Mouse (Mus musculus): ENCODE data around the gene Mrps33. TPM values are rescaled to one million over a fixed set of nuclear protein-coding genes. Genes with fewer than 3 reads are reported as not detected.

The Mrps33 gene
- polyA plus RNA-seq, 1 experiment from 2014 or later, result 68.3 TPM

- 100% methylated on average over 5 of the region's 5 CpGs for WGBS (ENCODE audit: missing documents)
- H3K4me3 ChIP-seq (ENCODE audit: inconsistent target), result no peak overlapping the region
- H3K79me2 ChIP-seq (ENCODE audit: inconsistent target), result no peaks in the 10 kb centered on the region
- H3K27ac ChIP-seq, result no peak overlapping the region
- H3K36me3 ChIP-seq (ENCODE audit: inconsistent target), result no peaks in the 10 kb centered on the region
Measured at GRCm38 (mm10) chr6:39791806-39792205, 19.0 kb downstream of the Mrps33 start.

- no peak overlapping the region for H3K27ac ChIP-seq
- no peaks in the 10 kb centered on the region for H3K79me2 ChIP-seq (ENCODE audit: inconsistent target)
- H3K4me3 ChIP-seq (ENCODE audit: inconsistent target), result no peak overlapping the region
- H3K36me3 ChIP-seq (ENCODE audit: inconsistent target), result no peaks in the 10 kb centered on the region
Measured at GRCm38 (mm10) chr6:39788408-39788807, 22.4 kb downstream of the Mrps33 start.

- H3K36me3 ChIP-seq (ENCODE audit: inconsistent target), result no peaks in the 10 kb centered on the region
- H3K4me3 ChIP-seq (ENCODE audit: inconsistent target), result no peak overlapping the region
- no peak overlapping the region for H3K27ac ChIP-seq
- no peaks in the 10 kb centered on the region for H3K79me2 ChIP-seq (ENCODE audit: inconsistent target)
- 70% methylated on average over 9 of the region's 9 CpGs for WGBS (ENCODE audit: missing documents)
Measured at GRCm38 (mm10) chr6:39787783-39788182, 23.0 kb downstream of the Mrps33 start.

GRCm38 (mm10) chr6:39785944-39786343 lies 24.8 kb downstream of the Mrps33 start:
- H3K27ac ChIP-seq, result no peak overlapping the region
- WGBS (ENCODE audit: missing documents), result 90% methylated on average over 5 of the region's 5 CpGs
- H3K36me3 ChIP-seq (ENCODE audit: inconsistent target), result no peaks in the 10 kb centered on the region
- no peaks in the 10 kb centered on the region for H3K79me2 ChIP-seq (ENCODE audit: inconsistent target)
- H3K4me3 ChIP-seq (ENCODE audit: inconsistent target), result no peak overlapping the region

GRCm38 (mm10) chr6:39783521-39783920 lies 27.3 kb downstream of the Mrps33 start:
- WGBS (ENCODE audit: missing documents), result 90% methylated on average over 7 of the region's 7 CpGs
- Histone ChIP-seq H3K27ac (no peak overlapping the region), H3K79me2 (ENCODE audit: inconsistent target) (no peaks in the 10 kb centered on the region), H3K4me3 (ENCODE audit: inconsistent target) (no peak overlapping the region), H3K36me3 (ENCODE audit: inconsistent target) (no peaks in the 10 kb centered on the region)

- Histone ChIP-seq H3K27ac (peak overlapping the region; percentile 90; the same call in 1 of the 2 replicates), H3K36me3 (ENCODE audit: inconsistent target) (no peaks in the 10 kb centered on the region), H3K4me3 (ENCODE audit: inconsistent target) (no peak overlapping the region), H3K79me2 (ENCODE audit: inconsistent target) (no peaks in the 10 kb centered on the region)
- 40% methylated on average over 3 of the region's 3 CpGs for WGBS (ENCODE audit: missing documents)
Measured at GRCm38 (mm10) chr6:39782618-39783017, 28.2 kb downstream of the Mrps33 start.

GRCm38 (mm10) chr6:39781766-39782530 lies 28.8 kb downstream of the Mrps33 start:
- Histone ChIP-seq H3K4me3 (ENCODE audit: inconsistent target) (peak overlapping the region; percentile 39), H3K36me3 (ENCODE audit: inconsistent target) (no peaks in the 10 kb centered on the region), H3K27ac (peak overlapping the region; percentile 90), H3K79me2 (ENCODE audit: inconsistent target) (no peaks in the 10 kb centered on the region)
- WGBS (ENCODE audit: missing documents), result 38% methylated on average over 17 of the region's 17 CpGs

- Histone ChIP-seq H3K79me2 (ENCODE audit: inconsistent target) (no peaks in the 10 kb centered on the region), H3K4me3 (ENCODE audit: inconsistent target) (peak overlapping the region; percentile 39), H3K27ac (peak overlapping the region; percentile 90), H3K36me3 (ENCODE audit: inconsistent target) (no peaks in the 10 kb centered on the region)
- WGBS (ENCODE audit: missing documents), result 6% methylated on average over 18 of the region's 18 CpGs
Measured at GRCm38 (mm10) chr6:39780857-39781666, 29.7 kb downstream of the Mrps33 start.

- Histone ChIP-seq H3K27ac (0 out of 2 replicates have a peak overlapping the region, but pooled peaks have one; percentile 1), H3K4me3 (ENCODE audit: inconsistent target) (no peak overlapping the region), H3K36me3 (ENCODE audit: inconsistent target) (no peaks in the 10 kb centered on the region), H3K79me2 (ENCODE audit: inconsistent target) (no peaks in the 10 kb centered on the region)
- 0% methylated on average over 1 of the region's 1 CpGs for WGBS (ENCODE audit: missing documents)
Measured at GRCm38 (mm10) chr6:39778506-39778905, 32.3 kb downstream of the Mrps33 start.

- Histone ChIP-seq H3K27ac (no peak overlapping the region), H3K79me2 (ENCODE audit: inconsistent target) (no peaks in the 10 kb centered on the region), H3K36me3 (ENCODE audit: inconsistent target) (no peaks in the 10 kb centered on the region), H3K4me3 (ENCODE audit: inconsistent target) (no peak overlapping the region)
- 48% methylated on average over 6 of the region's 6 CpGs for WGBS (ENCODE audit: missing documents)
Measured at GRCm38 (mm10) chr6:39776275-39776674, 34.5 kb downstream of the Mrps33 start.

GRCm38 (mm10) chr6:39775029-39775428 lies 35.8 kb downstream of the Mrps33 start:
- WGBS (ENCODE audit: missing documents), result 91% methylated on average over 9 of the region's 9 CpGs
- Histone ChIP-seq H3K4me3 (ENCODE audit: inconsistent target) (no peak overlapping the region), H3K36me3 (ENCODE audit: inconsistent target) (no peaks in the 10 kb centered on the region), H3K79me2 (ENCODE audit: inconsistent target) (no peaks in the 10 kb centered on the region), H3K27ac (no peak overlapping the region)

- no peaks in the 10 kb centered on the region for H3K79me2 ChIP-seq (ENCODE audit: inconsistent target)
- no peaks in the 10 kb centered on the region for H3K36me3 ChIP-seq (ENCODE audit: inconsistent target)
- 100% methylated on average over 2 of the region's 2 CpGs for whole genome bisulfite sequencing (ENCODE audit: missing documents)
- H3K27ac ChIP-seq, result no peak overlapping the region
- H3K4me3 ChIP-seq (ENCODE audit: inconsistent target), result no peak overlapping the region
Measured at GRCm38 (mm10) chr6:39757229-39757628, 53.6 kb downstream of the Mrps33 start.

Measured in macrophage (primary cell).